Mouse (Mus musculus) liver, adult 2 months (tissue): ENCODE data around the gene Asprv1.

Experiments used
- CTCF ChIP-seq: fragments of 200-500 bp; IDR thresholded peaks from 2 replicates; pipeline ENCODE4 v1.5.1; 2011; ENCODE audit warnings: low read depth, low read length, control low read depth
- POLR2A ChIP-seq: fragments of 200-500 bp; IDR thresholded peaks from 2 replicates; pipeline ENCODE4 v1.6.1; 2011; ENCODE audit warnings: low read length, control low read depth; ENCODE audit not compliant: insufficient read depth; ENCODE audit errors: extremely low read depth

- TF ChIP-seq POLR2A (no peak), CTCF (no peak)
Observed at GRCm38 (mm10) chr6:86665560-86666307, 37.8 kb downstream of the Asprv1 start.
